Mouse (Mus musculus) hindbrain, embryonic 13.5 days (tissue): Measurements from ENCODE around the gene Kdm1b. TPM values are rescaled to one million over a fixed set of nuclear protein-coding genes. Genes with fewer than 3 reads are reported as not detected.

Experiments
- ATAC-seq: fragments of 200-750 bp; cut with Nextera tagmentation; 2 replicates; pipeline ENCODE4 v1.8.0; 2017; ENCODE audit warnings: moderate TSS enrichment; ENCODE audit not compliant: low FRiP score
- H3K27ac ChIP-seq: fragments of 300-500 bp; sonication (generic); 2 replicates; pipeline ENCODE4 v1.5.1; 2015; ENCODE audit warnings: inconsistent platforms, mild to moderate bottlenecking, moderate library complexity
- H3K27me3 ChIP-seq: fragments of 300-500 bp; sonication (generic); 2 replicates; pipeline ENCODE4 v1.6.1; 2015; ENCODE audit warnings: mild to moderate bottlenecking, inconsistent platforms
- H3K36me3 ChIP-seq: fragments of 300-500 bp; sonication (generic); 2 replicates; pipeline ENCODE4 v1.6.1; 2015; ENCODE audit warnings: mild to moderate bottlenecking, inconsistent platforms
- H3K4me1 ChIP-seq: fragments of 300-500 bp; sonication (generic); replicated peaks from 2 replicates; pipeline ENCODE4 v1.6.1; 2015; ENCODE audit warnings: inconsistent platforms
- H3K4me2 ChIP-seq: fragments of 300-500 bp; sonication (generic); 2 replicates; pipeline ENCODE4 v1.6.1; 2015; ENCODE audit warnings: inconsistent platforms, mild to moderate bottlenecking, moderate library complexity
- H3K4me3 ChIP-seq: fragments of 300-500 bp; sonication (generic); 2 replicates; pipeline ENCODE4 v1.5.1; 2015; ENCODE audit warnings: mild to moderate bottlenecking, inconsistent platforms
- H3K9ac ChIP-seq: fragments of 300-500 bp; sonication (generic); 2 replicates; pipeline ENCODE4 v1.6.1; 2015; ENCODE audit warnings: mild to moderate bottlenecking, inconsistent platforms
- H3K9me3 ChIP-seq: fragments of 300-500 bp; sonication (generic); 2 replicates; pipeline ENCODE4 v1.6.1; 2016; ENCODE audit warnings: inconsistent platforms
- WGBS: fragments of 180-500 bp; shearing (Covaris S2); methylation state at CpG from one replicate; pipeline ENCODE4 v1.1.7; 2015; 5-methylcytosine and 5-hydroxymethylcytosine counted together
- polyA plus RNA-seq: library from polyadenylated mRNA; unstranded; fragments of >200 nt; fragmentation: Nextera tagmentation; extraction: Ambion mirVana; gene quantifications from 2 replicates; pipeline ENCODE4 v1.2.1, GENCODE M21; 2015

Gene Kdm1b
- 19.3 and 20.3 TPM in 2 replicates for polyA plus RNA-seq

GRCm38 (mm10) chr13:47043030-47043680 lies at the start of gene Kdm1b:
TSS of gene Kdm1b (plus strand) at chr13:47043499.
- H3K4me3 ChIP-seq = peak within 1 kb of the TSS; percentile 79
- peak within 1 kb of the TSS; percentile 86 for H3K27ac ChIP-seq
- no peaks in the 10 kb centered on the region for H3K9me3 ChIP-seq
- peaks cover 4% of the 10 kb centered on the region for H3K36me3 ChIP-seq
- H3K4me2 ChIP-seq = peak within 1 kb of the TSS; percentile 99
- peak within 1 kb of the TSS; percentile 90 for H3K9ac ChIP-seq
- WGBS = 0% methylated on average over 47 of the region's 48 CpGs
- peaks cover 20% of the 10 kb centered on the region for H3K4me1 ChIP-seq
- no peaks in the 10 kb centered on the region for H3K27me3 ChIP-seq
- ATAC-seq = peak; percentile 97

- Histone ChIP-seq H3K9me3 (no peaks in the 10 kb centered on the region), H3K27ac (no peak overlapping the region), H3K27me3 (no peaks in the 10 kb centered on the region), H3K9ac (no peak overlapping the region), H3K4me3 (no peak overlapping the region), H3K4me2 (no peak overlapping the region), H3K36me3 (no peaks in the 10 kb centered on the region), H3K4me1 (no peaks in the 10 kb centered on the region; the same call in 1 of the 2 replicates)
- no peak for ATAC-seq
- WGBS = 77% methylated on average over 4 of the region's 4 CpGs
Observed at GRCm38 (mm10) chr13:46997355-46997754, 45.9 kb upstream of the Kdm1b start.

- Histone ChIP-seq H3K27ac (no peak overlapping the region), H3K9me3 (no peaks in the 10 kb centered on the region), H3K4me1 (no peaks in the 10 kb centered on the region; the same call in 1 of the 2 replicates), H3K4me2 (no peak overlapping the region), H3K27me3 (no peaks in the 10 kb centered on the region), H3K9ac (no peak overlapping the region), H3K36me3 (no peaks in the 10 kb centered on the region), H3K4me3 (no peak overlapping the region)
- ATAC-seq = no peak
- 57% methylated on average over 5 of the region's 5 CpGs for WGBS
Observed at GRCm38 (mm10) chr13:46999498-46999897, 43.8 kb upstream of the Kdm1b start.

- H3K36me3 ChIP-seq = no peaks in the 10 kb centered on the region
- H3K27me3 ChIP-seq = no peaks in the 10 kb centered on the region
- no peak overlapping the region for H3K4me3 ChIP-seq
- no peaks in the 10 kb centered on the region; the same call in 1 of the 2 replicates for H3K4me1 ChIP-seq
- no peak overlapping the region for H3K27ac ChIP-seq
- no peak overlapping the region for H3K9ac ChIP-seq
- no peak overlapping the region for H3K4me2 ChIP-seq
- no peak for ATAC-seq
- H3K9me3 ChIP-seq = no peaks in the 10 kb centered on the region
- WGBS = 93% methylated on average over 4 of the region's 4 CpGs
Observed at GRCm38 (mm10) chr13:47001590-47001989, 41.7 kb upstream of the Kdm1b start.

- WGBS = 65% methylated on average over 10 of the region's 10 CpGs
- Histone ChIP-seq H3K4me3 (peak overlapping the region; percentile 60), H3K27me3 (peaks cover 7% of the 10 kb centered on the region; the same call in 1 of the 2 replicates), H3K27ac (no peak overlapping the region), H3K9me3 (peaks cover 16% of the 10 kb centered on the region), H3K4me1 (peaks cover 13% of the 10 kb centered on the region; the same call in 1 of the 2 replicates), H3K36me3 (peaks cover 13% of the 10 kb centered on the region), H3K9ac (no peak overlapping the region), H3K4me2 (peak overlapping the region; percentile 97)
- ATAC-seq = no peak
Observed at GRCm38 (mm10) chr13:47013740-47014139, 29.6 kb upstream of the Kdm1b start.

GRCm38 (mm10) chr13:47014334-47015194 lies 28.7 kb upstream of the Kdm1b start, which contains the start of gene Nhlrc1:
TSS of gene Nhlrc1 (minus strand) at chr13:47014850.
- ATAC-seq = peak; percentile 94
- H3K4me1 ChIP-seq = peaks cover 13% of the 10 kb centered on the region; the same call in 1 of the 2 replicates
- peaks cover 7% of the 10 kb centered on the region; the same call in 1 of the 2 replicates for H3K27me3 ChIP-seq
- peaks cover 12% of the 10 kb centered on the region for H3K9me3 ChIP-seq
- peak within 1 kb of the TSS; percentile 97 for H3K4me2 ChIP-seq
- 3% methylated on average over 65 of the region's 73 CpGs for WGBS
- H3K27ac ChIP-seq = no peak within 1 kb of the TSS
- H3K4me3 ChIP-seq = peak within 1 kb of the TSS; percentile 60
- H3K9ac ChIP-seq = peak within 1 kb of the TSS; percentile 76
- H3K36me3 ChIP-seq = peaks cover 11% of the 10 kb centered on the region

GRCm38 (mm10) chr13:47015195-47015501 lies 28.2 kb upstream of the Kdm1b start:
- 78% methylated on average over 5 of the region's 5 CpGs for WGBS
- Histone ChIP-seq H3K4me3 (peak overlapping the region; percentile 60), H3K27me3 (peaks cover 7% of the 10 kb centered on the region; the same call in 1 of the 2 replicates), H3K4me2 (peak overlapping the region; percentile 97), H3K9ac (peak overlapping the region; percentile 76; the same call in 1 of the 2 replicates), H3K4me1 (peaks cover 13% of the 10 kb centered on the region; the same call in 1 of the 2 replicates), H3K9me3 (peaks cover 6% of the 10 kb centered on the region), H3K36me3 (peaks cover 5% of the 10 kb centered on the region), H3K27ac (no peak overlapping the region)
- no peak for ATAC-seq

GRCm38 (mm10) chr13:47017259-47017658 lies 26.0 kb upstream of the Kdm1b start:
- H3K9ac ChIP-seq = no peak overlapping the region
- H3K4me3 ChIP-seq = no peak overlapping the region
- H3K27me3 ChIP-seq = peaks cover 7% of the 10 kb centered on the region; the same call in 1 of the 2 replicates
- no peak overlapping the region for H3K27ac ChIP-seq
- peak; percentile 52; the same call in 1 of the 2 replicates for ATAC-seq
- H3K9me3 ChIP-seq = no peaks in the 10 kb centered on the region
- no peak overlapping the region for H3K4me2 ChIP-seq
- peaks cover 13% of the 10 kb centered on the region; the same call in 1 of the 2 replicates for H3K4me1 ChIP-seq
- 49% methylated on average over 5 of the region's 5 CpGs for WGBS
- H3K36me3 ChIP-seq = no peaks in the 10 kb centered on the region

- no peak overlapping the region for H3K4me3 ChIP-seq
- no peak overlapping the region for H3K9ac ChIP-seq
- no peak overlapping the region for H3K4me2 ChIP-seq
- ATAC-seq = no peak
- H3K9me3 ChIP-seq = no peaks in the 10 kb centered on the region
- 88% methylated on average over 7 of the region's 7 CpGs for WGBS
- H3K4me1 ChIP-seq = 0 out of 2 replicates have a peak, but pooled peaks cover 4% of the 10 kb centered on the region
- H3K36me3 ChIP-seq = peaks cover 5% of the 10 kb centered on the region
- no peak overlapping the region for H3K27ac ChIP-seq
- 0 out of 2 replicates have a peak, but pooled peaks cover 4% of the 10 kb centered on the region for H3K27me3 ChIP-seq
Observed at GRCm38 (mm10) chr13:47019774-47020173, 23.5 kb upstream of the Kdm1b start.

- ATAC-seq = no peak
- H3K9me3 ChIP-seq = no peaks in the 10 kb centered on the region
- 81% methylated on average over 7 of the region's 7 CpGs for WGBS
- H3K9ac ChIP-seq = no peak overlapping the region
- no peaks in the 10 kb centered on the region for H3K4me1 ChIP-seq
- H3K27me3 ChIP-seq = 0 out of 2 replicates have a peak, but pooled peaks cover under 1% of the 10 kb centered on the region
- H3K4me3 ChIP-seq = no peak overlapping the region
- peaks cover 13% of the 10 kb centered on the region for H3K36me3 ChIP-seq
- no peak overlapping the region for H3K27ac ChIP-seq
- no peak overlapping the region for H3K4me2 ChIP-seq
Observed at GRCm38 (mm10) chr13:47020798-47021197, 22.5 kb upstream of the Kdm1b start.

GRCm38 (mm10) chr13:47030376-47031107 lies 12.8 kb upstream of the Kdm1b start:
- Histone ChIP-seq H3K36me3 (peaks cover 30% of the 10 kb centered on the region), H3K9me3 (no peaks in the 10 kb centered on the region), H3K27me3 (no peaks in the 10 kb centered on the region), H3K9ac (no peak overlapping the region), H3K4me1 (no peaks in the 10 kb centered on the region), H3K27ac (no peak overlapping the region), H3K4me2 (no peak overlapping the region), H3K4me3 (no peak overlapping the region)
- no peak for ATAC-seq
- 93% methylated on average over 17 of the region's 17 CpGs for WGBS

GRCm38 (mm10) chr13:47033602-47034001 lies 9.7 kb upstream of the Kdm1b start:
- 90% methylated on average over 4 of the region's 4 CpGs for WGBS
- H3K27ac ChIP-seq = no peak overlapping the region
- no peak for ATAC-seq

More at GRCm38 (mm10) chr13:47033602-47034001, 9.7 kb upstream of the Kdm1b start:
- Histone ChIP-seq H3K9ac (no peak overlapping the region), H3K4me1 (no peaks in the 10 kb centered on the region), H3K27me3 (no peaks in the 10 kb centered on the region), H3K36me3 (peaks cover 21% of the 10 kb centered on the region), H3K4me2 (no peak overlapping the region), H3K9me3 (no peaks in the 10 kb centered on the region), H3K4me3 (no peak overlapping the region)
